Mouse (Mus musculus) midbrain, embryonic 15.5 days (tissue): ENCODE results near the gene Fras1. TPM values are rescaled to one million over a fixed set of nuclear protein-coding genes. Genes with fewer than 3 reads are reported as not detected.

ENCODE experiments used
- ATAC-seq: fragments of 200-750 bp; cut with Nextera tagmentation; replicated peaks from 2 replicates; pipeline ENCODE4 v1.8.0; 2017; ENCODE audit warnings: moderate TSS enrichment
- H3K27ac ChIP-seq: fragments of 300-500 bp; sonication (generic); 2 replicates; pipeline ENCODE4 v1.5.1; 2015; ENCODE audit warnings: mild to moderate bottlenecking, inconsistent platforms
- H3K27me3 ChIP-seq: fragments of 300-500 bp; sonication (generic); replicated peaks from 2 replicates; pipeline ENCODE4 v1.6.1; 2015; ENCODE audit warnings: inconsistent platforms
- H3K36me3 ChIP-seq: fragments of 300-500 bp; sonication (generic); replicated peaks from 2 replicates; pipeline ENCODE4 v1.6.1; 2015; ENCODE audit warnings: inconsistent platforms
- H3K4me1 ChIP-seq: fragments of 300-500 bp; sonication (generic); 2 replicates; pipeline ENCODE4 v1.6.1; 2015; ENCODE audit warnings: inconsistent platforms
- H3K4me2 ChIP-seq: fragments of 300-500 bp; sonication (generic); 2 replicates; pipeline ENCODE4 v1.6.1; 2015; ENCODE audit warnings: inconsistent platforms, mild to moderate bottlenecking, moderate library complexity
- H3K4me3 ChIP-seq: fragments of 300-500 bp; sonication (generic); 2 replicates; pipeline ENCODE4 v1.5.1; 2015; ENCODE audit warnings: mild to moderate bottlenecking, inconsistent platforms
- H3K9ac ChIP-seq: fragments of 300-500 bp; sonication (generic); 2 replicates; pipeline ENCODE4 v1.6.1; 2015; ENCODE audit warnings: mild to moderate bottlenecking, inconsistent platforms
- H3K9me3 ChIP-seq: fragments of 300-500 bp; sonication (generic); 2 replicates; pipeline ENCODE4 v1.6.1; 2016; ENCODE audit warnings: inconsistent platforms
- WGBS: fragments of 180-500 bp; shearing (Covaris S2); methylation state at CpG from one replicate; pipeline ENCODE4 v1.1.7; 2015; ENCODE audit warnings: mixed read lengths; 5-methylcytosine and 5-hydroxymethylcytosine counted together
- polyA plus RNA-seq: library from polyadenylated mRNA; unstranded; fragments of >200 nt; fragmentation: Nextera tagmentation; extraction: Ambion mirVana; gene quantifications from 2 replicates; pipeline ENCODE4 v1.2.1, GENCODE M21; 2015

The Fras1 gene
- polyA plus RNA-seq, 1 experiment from 2014 or later, result 6.4 TPM

- 85% methylated on average over 10 of the region's 10 CpGs for WGBS
- Histone ChIP-seq H3K9ac (no peak overlapping the region), H3K36me3 (no peaks in the 10 kb centered on the region), H3K27me3 (no peaks in the 10 kb centered on the region), H3K27ac (no peak overlapping the region), H3K4me3 (no peak overlapping the region), H3K4me2 (no peak overlapping the region), H3K4me1 (no peaks in the 10 kb centered on the region), H3K9me3 (no peaks in the 10 kb centered on the region)
- ATAC-seq, result no peak
Observed at GRCm38 (mm10) chr5:96612077-96612476, 238.3 kb downstream of the Fras1 start.

DNA sequence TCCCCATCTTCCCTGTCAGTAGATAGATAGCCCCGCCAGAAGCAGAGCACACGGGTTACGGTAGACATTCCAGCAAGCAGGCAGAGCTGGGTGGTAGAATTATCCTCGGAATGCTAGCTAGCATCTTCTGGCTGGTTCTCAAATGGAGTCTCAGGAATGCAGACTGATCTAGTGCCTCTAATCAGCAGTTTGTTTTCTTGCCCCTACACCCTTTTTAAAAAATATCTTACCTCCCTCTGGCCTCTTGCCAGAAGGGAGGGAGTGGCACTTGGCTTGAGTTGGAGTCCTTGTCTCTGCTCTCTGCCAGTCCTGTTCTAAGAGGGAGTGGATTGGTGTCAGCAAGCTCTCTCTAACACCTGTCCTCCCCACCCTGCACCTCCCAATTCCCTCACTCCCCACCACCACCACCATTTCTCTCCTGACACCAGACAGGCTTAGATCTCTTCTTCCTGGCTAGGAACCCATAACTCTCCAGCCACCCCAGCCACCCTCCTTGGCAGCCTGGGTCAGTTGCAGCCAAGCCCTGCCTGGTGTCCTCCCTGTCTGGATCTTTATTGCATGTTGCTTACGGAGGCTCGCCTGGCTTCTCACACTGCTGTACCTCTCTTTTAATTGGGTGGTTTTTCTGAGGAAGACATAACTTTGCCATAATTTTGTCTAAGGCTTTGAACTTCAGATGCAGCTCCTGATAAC lies 243.3 kb downstream of the Fras1 start:
- Histone ChIP-seq H3K4me2 (no peak overlapping the region), H3K36me3 (no peaks in the 10 kb centered on the region), H3K4me3 (no peak overlapping the region), H3K4me1 (no peaks in the 10 kb centered on the region), H3K9me3 (no peaks in the 10 kb centered on the region), H3K27me3 (no peaks in the 10 kb centered on the region), H3K9ac (no peak overlapping the region), H3K27ac (no peak overlapping the region)
- ATAC-seq, result no peak
- 86% methylated on average over 6 of the region's 6 CpGs for WGBS

GRCm38 (mm10) chr5:96618008-96618407 lies 244.3 kb downstream of the Fras1 start:
- Histone ChIP-seq H3K9me3 (no peaks in the 10 kb centered on the region), H3K4me1 (no peaks in the 10 kb centered on the region), H3K27ac (no peak overlapping the region), H3K36me3 (no peaks in the 10 kb centered on the region), H3K9ac (no peak overlapping the region), H3K27me3 (no peaks in the 10 kb centered on the region), H3K4me3 (no peak overlapping the region), H3K4me2 (no peak overlapping the region)
- ATAC-seq, result no peak
- 64% methylated on average over 2 of the region's 2 CpGs for WGBS

DNA sequence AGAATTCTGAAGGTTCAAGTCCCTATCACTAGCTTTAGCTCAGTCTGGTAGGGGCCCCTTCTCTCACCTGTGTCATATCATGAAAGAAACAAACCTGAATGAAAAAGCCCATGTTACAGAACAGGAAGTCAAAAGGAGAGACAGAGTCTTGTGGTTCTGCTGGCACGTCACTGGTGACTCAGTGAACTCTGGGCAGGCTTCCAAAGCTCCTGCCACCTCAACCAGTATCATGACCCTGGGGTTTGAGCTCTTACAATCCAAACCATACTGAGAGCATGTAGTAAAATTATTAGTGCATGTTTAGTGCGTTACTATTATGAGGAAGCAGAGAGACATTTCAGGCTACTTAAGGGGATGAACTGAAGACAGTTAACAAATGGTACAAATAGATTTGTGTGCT lies 246.5 kb downstream of the Fras1 start:
- 94% methylated on average over 2 of the region's 2 CpGs for WGBS
- ATAC-seq, result no peak

GRCm38 (mm10) chr5:96620618-96621017 lies 246.9 kb downstream of the Fras1 start:
- no peak overlapping the region for H3K9ac ChIP-seq
- no peaks in the 10 kb centered on the region for H3K27me3 ChIP-seq
- H3K36me3 ChIP-seq, result no peaks in the 10 kb centered on the region
- 90% methylated on average over 5 of the region's 5 CpGs for WGBS
- no peak overlapping the region for H3K27ac ChIP-seq
- H3K4me1 ChIP-seq, result no peaks in the 10 kb centered on the region
- H3K4me3 ChIP-seq, result no peak overlapping the region
- no peak overlapping the region for H3K4me2 ChIP-seq
- no peak for ATAC-seq
- no peaks in the 10 kb centered on the region for H3K9me3 ChIP-seq

More for the DNA sequence above, 246.5 kb downstream of the Fras1 start:
- H3K27ac ChIP-seq, result no peak overlapping the region
- no peaks in the 10 kb centered on the region for H3K4me1 ChIP-seq
- no peak overlapping the region for H3K4me2 ChIP-seq
- no peaks in the 10 kb centered on the region for H3K36me3 ChIP-seq
- H3K9me3 ChIP-seq, result no peaks in the 10 kb centered on the region
- H3K27me3 ChIP-seq, result no peaks in the 10 kb centered on the region
- H3K9ac ChIP-seq, result no peak overlapping the region
- H3K4me3 ChIP-seq, result no peak overlapping the region

DNA sequence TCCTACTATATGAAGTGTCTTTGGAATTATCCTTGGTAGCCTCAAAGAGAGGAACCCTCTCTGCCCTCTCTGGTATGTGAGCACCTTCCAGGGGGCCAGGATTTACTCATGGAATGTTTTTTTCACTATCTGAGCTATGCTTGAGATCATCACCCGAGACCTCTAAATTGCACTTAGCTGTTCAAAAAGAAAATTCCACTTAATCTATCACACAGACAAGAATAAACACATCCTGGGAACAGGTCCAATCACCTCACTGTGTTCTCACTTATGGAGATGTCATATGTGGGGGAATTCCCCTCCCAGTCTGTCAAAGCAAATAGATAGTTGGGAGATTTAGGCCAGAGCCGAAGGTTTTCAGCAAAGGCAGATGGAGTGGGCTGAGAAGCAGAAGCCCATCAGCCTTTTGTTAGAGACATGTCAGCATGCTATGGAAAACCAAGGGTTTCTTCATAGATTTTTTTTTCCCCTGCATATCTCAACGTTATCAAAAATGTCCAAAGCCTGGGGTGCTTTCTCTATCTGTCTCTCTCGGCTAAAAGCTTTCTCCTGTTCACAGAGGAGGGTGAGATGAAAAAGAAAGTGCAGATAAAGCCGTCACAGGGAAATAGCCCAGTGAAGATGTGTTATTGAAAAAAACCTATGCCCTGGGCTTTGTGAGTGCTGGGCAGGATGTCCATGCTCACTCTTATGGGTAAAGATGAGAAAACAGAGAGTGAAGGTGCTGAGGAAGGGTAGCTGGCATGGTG lies 249.0 kb downstream of the Fras1 start:
- WGBS, result 65% methylated on average over 5 of the region's 5 CpGs

GRCm38 (mm10) chr5:96629851-96630250 lies 256.1 kb downstream of the Fras1 start:
- 0 out of 2 replicates have a peak, but pooled peaks cover 8% of the 10 kb centered on the region for H3K4me1 ChIP-seq
- no peaks in the 10 kb centered on the region for H3K27me3 ChIP-seq
- 54% methylated on average over 8 of the region's 8 CpGs for WGBS
- H3K4me2 ChIP-seq, result peak overlapping the region; percentile 3; the same call in 1 of the 2 replicates
- no peaks in the 10 kb centered on the region for H3K9me3 ChIP-seq
- H3K4me3 ChIP-seq, result no peak overlapping the region
- H3K27ac ChIP-seq, result no peak overlapping the region
- peak; percentile 88 for ATAC-seq
- no peaks in the 10 kb centered on the region for H3K36me3 ChIP-seq
- no peak overlapping the region for H3K9ac ChIP-seq

More for the DNA sequence above, 249.0 kb downstream of the Fras1 start:
- Histone ChIP-seq H3K9me3 (no peaks in the 10 kb centered on the region), H3K27me3 (no peaks in the 10 kb centered on the region), H3K36me3 (no peaks in the 10 kb centered on the region), H3K4me3 (no peak overlapping the region), H3K4me1 (no peaks in the 10 kb centered on the region), H3K4me2 (no peak overlapping the region), H3K27ac (no peak overlapping the region), H3K9ac (no peak overlapping the region)
- no peak for ATAC-seq

DNA sequence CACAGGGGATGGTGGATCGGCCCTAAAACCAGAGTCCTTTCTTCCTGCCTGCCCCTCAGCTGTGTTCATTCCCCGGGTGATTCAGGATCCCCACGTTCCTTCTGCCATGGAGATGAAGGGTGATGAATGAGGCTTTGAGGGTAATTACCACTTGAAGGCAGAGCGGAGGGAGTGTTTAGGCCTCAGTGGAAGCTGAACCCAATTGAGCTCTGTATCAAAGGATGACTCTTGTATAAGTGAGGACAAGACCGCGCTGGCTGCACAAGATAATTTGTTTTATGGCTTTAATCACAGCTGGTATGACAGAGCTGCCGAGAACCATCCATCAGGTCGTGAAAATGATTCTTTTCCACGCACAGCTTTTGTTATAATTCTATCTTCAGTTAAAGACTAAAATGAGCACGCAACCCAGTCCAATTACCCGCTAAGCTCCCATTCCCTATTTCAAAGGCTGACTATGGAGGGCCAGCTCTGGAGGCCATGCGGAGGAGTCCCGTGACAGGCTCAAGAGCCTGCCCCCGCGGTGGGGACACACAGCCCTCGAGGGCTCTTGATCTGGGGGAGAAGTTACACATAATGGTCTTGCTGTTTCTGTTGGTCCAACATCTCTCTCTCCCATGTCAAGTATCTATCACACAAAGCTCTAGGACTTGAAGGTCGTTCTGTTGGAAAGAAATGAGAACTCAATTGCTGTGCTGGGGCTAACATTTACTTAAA lies 261.5 kb downstream of the Fras1 start:
- H3K27ac ChIP-seq, result no peak overlapping the region
- ATAC-seq, result peak; percentile 69
- H3K4me2 ChIP-seq, result no peak overlapping the region
- H3K9me3 ChIP-seq, result no peaks in the 10 kb centered on the region
- no peak overlapping the region for H3K4me3 ChIP-seq
- 62% methylated on average over 17 of the region's 17 CpGs for WGBS
- H3K36me3 ChIP-seq, result no peaks in the 10 kb centered on the region
- no peaks in the 10 kb centered on the region for H3K27me3 ChIP-seq
- 0 out of 2 replicates have a peak, but pooled peaks cover 3% of the 10 kb centered on the region for H3K4me1 ChIP-seq
- H3K9ac ChIP-seq, result no peak overlapping the region

DNA sequence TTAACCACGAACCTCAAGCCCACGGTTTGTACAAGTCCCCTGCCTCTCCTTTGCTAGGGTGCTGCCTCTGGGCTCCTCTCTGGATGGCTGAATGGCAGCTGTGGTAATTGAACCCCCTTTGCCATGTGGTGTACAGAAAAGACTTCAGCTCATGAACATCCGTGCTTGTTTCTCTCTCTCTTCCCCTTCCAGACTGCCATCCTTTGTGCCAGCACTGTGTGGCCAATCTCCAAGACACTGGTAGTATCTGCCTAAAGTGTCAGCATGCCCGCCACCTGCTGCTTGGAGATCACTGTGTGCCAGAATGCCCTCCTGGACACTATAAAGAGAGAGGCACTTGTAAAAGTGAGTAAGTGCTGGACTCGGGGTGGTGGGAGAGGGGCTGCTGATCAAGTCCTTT lies 262.1 kb downstream of the Fras1 start:
- H3K4me1 ChIP-seq, result no peaks in the 10 kb centered on the region
- H3K36me3 ChIP-seq, result no peaks in the 10 kb centered on the region
- H3K4me3 ChIP-seq, result no peak overlapping the region
- H3K9me3 ChIP-seq, result no peaks in the 10 kb centered on the region
- no peak overlapping the region for H3K9ac ChIP-seq
- H3K27ac ChIP-seq, result no peak overlapping the region
- H3K27me3 ChIP-seq, result no peaks in the 10 kb centered on the region
- ATAC-seq, result no peak
- no peak overlapping the region for H3K4me2 ChIP-seq
- 82% methylated on average over 5 of the region's 5 CpGs for WGBS

DNA sequence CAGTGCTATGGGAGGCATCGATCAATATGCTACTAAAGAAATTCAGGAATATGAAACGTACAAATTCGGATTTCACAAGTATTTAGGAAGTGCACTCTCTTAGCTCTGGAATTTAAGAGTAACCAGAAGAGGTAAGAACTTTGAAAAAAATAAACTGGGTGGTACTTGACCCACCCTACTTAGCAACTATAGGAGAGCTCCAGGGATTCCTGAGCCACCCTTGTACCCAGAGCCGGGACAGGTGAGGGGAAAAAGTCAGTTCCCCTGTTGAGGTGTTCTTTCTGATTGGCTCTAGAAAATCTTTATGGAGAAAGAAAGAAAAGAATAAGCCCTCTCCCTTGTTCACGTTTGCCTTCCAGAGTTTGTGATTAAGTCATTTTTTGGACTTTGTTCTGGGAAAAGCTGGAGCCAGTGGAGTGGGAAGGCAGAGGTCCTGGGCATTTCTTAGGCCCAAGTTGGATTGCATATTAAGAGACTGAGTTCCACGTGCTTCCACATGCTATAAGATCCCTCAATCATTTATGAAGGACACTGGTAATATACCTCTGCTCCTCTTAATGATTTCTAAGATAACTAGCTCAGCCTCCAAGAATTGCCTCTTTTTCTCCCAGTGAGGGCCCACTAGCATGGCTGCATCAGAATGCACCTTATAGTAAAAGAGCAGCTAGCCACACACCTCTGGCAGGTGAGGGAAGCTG lies 265.6 kb downstream of the Fras1 start:
- WGBS, result 80% methylated on average over 6 of the region's 6 CpGs
- ATAC-seq, result no peak
- Histone ChIP-seq H3K27ac (no peak overlapping the region), H3K4me3 (no peak overlapping the region), H3K9me3 (no peaks in the 10 kb centered on the region), H3K4me2 (no peak overlapping the region), H3K27me3 (no peaks in the 10 kb centered on the region), H3K4me1 (no peaks in the 10 kb centered on the region), H3K36me3 (no peaks in the 10 kb centered on the region), H3K9ac (no peak overlapping the region)

DNA sequence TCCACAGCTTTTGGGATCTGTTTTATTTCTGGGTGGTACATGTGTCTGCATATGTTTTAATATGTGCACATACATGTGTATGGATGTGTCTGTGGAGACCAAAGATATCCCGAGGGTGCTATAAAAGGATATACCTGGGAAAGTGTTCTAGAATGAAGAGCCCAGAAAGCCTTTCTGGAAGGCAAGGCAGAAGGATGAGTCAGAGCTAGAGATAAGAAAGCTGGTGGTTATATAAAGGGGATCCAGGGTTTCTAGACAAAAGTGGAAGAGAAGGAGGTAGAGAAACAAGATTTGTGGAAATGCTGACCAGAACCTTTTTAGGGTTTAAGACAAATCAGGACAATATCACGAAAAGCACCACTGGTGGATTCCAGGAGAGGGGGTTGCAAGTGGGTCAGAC lies 267.5 kb downstream of the Fras1 start:
- Histone ChIP-seq H3K4me2 (no peak overlapping the region), H3K9me3 (no peaks in the 10 kb centered on the region), H3K9ac (no peak overlapping the region), H3K27ac (no peak overlapping the region), H3K27me3 (no peaks in the 10 kb centered on the region), H3K4me3 (no peak overlapping the region), H3K36me3 (no peaks in the 10 kb centered on the region), H3K4me1 (no peaks in the 10 kb centered on the region)
- WGBS, result 90% methylated on average over 2 of the region's 2 CpGs
- ATAC-seq, result no peak

DNA sequence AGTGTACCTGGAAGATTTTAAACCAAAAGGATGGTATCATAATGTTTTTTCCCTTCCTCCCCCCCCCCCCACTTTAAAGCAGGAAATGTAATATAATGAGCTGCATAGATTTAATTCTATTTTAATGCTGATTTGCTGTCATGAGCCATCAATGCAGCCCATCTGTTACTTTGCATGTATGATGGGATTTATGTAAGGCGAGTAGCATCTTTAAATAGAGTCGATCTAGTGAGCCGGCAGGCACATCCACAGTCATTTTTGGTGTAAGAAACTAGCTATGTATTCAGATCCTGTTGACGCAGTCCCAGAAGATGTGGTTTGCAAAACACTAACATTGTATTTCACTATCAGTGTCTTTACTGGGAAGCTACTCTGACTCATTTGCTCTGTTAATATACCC lies 301.9 kb downstream of the Fras1 start:
- Histone ChIP-seq H3K27ac (no peak overlapping the region), H3K9me3 (no peaks in the 10 kb centered on the region), H3K9ac (no peak overlapping the region), H3K27me3 (no peaks in the 10 kb centered on the region), H3K4me1 (no peaks in the 10 kb centered on the region), H3K36me3 (no peaks in the 10 kb centered on the region), H3K4me3 (no peak overlapping the region), H3K4me2 (no peak overlapping the region)
- 58% methylated on average over 4 of the region's 4 CpGs for WGBS
- no peak for ATAC-seq
